Mouse (Mus musculus): ENCODE results near the gene Ccdc142.

The Ccdc142 gene

GRCm38 (mm10) chr6:83138056-83138455, 36.7 kb downstream of the Ccdc142 start:
- no peak for DNase-seq (ENCODE audit: low spot score in 2 of 2)

DNA sequence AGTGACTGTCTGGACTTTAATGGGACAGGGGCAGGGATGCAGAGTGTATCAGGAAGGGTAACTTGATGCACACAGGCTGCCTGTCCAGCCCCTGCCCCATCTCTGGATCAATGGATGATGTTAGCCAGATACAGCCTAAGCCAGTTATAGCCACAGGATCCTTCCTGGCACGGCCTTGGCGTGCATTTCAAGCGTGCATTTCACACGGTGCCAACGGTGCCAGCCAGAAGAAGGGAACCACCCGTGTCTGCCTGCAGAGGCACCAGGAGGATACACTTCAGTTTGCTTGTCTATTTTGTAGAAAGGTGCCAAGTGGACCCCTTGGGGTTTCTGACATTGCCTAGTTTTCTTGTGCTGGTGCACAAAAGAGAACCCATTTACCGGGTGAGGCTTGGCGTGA, 38.6 kb downstream of the Ccdc142 start:
- DNase-seq (ENCODE audit: low spot score in 2 of 2), result no peak

- DNase-seq (ENCODE audit: low spot score in 2 of 2), result no peak
Measured at GRCm38 (mm10) chr6:83141636-83142035, 40.2 kb downstream of the Ccdc142 start.

DNA sequence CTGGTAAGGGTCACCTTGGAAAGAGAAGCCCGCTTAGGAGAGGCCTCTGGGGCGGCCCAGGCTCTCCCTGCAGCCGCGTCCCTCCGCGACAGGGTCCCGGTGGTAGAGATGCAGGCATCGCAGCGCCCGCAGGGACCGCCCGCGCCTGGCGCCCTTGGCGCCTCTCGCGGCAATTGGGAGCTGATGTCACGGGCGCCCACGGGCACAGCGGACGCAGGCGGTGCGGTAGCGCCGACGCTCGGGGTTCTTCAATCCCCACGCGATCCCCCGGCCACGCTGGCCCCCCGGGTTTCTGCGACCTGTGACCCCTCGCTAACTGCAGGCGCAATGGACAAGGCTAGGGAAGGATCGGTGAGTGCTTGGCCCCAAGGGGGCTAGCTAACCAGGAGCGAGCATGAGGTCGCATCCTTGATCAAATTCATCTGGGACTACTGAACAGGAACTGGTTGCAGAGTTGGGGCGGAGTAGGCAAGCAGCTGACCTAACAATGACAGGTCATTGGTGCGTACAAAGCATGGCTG, 40.9 kb downstream of the Ccdc142 start:
- DNase-seq (ENCODE audit: low spot score in 2 of 2), result peak in 1 of 2 experiments; percentile 40

GRCm38 (mm10) chr6:83142886-83143285, 41.5 kb downstream of the Ccdc142 start:
- DNase-seq (ENCODE audit: low spot score in 2 of 2), result no peak

DNA sequence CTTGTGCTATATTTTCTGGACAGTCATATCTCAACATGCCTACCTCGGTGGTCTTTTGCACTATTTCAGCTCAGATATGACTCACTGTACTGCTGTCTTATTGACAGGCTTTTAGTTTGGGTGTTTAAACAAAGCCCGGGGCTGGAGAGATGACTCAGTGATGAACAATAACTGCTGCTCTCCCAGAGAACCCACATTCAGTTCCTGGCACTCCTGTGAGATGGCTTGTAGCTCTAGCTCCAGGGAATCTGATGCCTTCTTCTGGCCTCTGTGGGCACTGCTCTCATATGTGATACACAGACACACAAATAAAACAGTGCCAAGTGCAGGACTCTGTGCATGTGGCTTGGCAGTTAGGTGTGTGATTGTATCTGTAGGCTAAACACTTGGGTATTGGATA, 43.8 kb downstream of the Ccdc142 start:
- no peak for DNase-seq (ENCODE audit: low spot score in 2 of 2)

DNA sequence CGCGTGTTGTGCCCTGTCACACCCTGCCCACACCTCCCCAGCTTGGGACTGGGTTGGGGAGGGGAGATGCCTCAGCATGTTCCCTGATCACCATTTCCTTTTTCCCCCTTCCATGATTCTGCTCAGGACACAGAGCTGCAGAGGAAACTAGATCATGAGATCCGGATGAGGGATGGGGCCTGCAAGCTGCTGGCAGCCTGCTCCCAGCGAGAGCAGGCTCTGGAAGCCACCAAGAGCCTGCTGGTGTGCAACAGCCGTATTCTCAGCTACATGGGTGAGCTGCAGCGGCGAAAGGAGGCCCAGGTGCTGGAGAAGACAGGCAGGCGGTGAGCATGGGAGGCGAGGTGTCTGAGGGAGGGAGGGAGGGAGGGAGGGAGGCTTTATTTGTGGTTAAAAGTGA, 44.4 kb downstream of the Ccdc142 start:
- DNase-seq (ENCODE audit: low spot score in 2 of 2), result no peak

GRCm38 (mm10) chr6:83147280-83147679, 45.9 kb downstream of the Ccdc142 start:
- no peak for DNase-seq (ENCODE audit: low spot score in 2 of 2)

GRCm38 (mm10) chr6:83151721-83152120, 50.3 kb downstream of the Ccdc142 start:
- no peak for DNase-seq (ENCODE audit: low spot score in 2 of 2)

- no peak for DNase-seq (ENCODE audit: low spot score in 2 of 2)
Measured at GRCm38 (mm10) chr6:83153038-83153437, 51.6 kb downstream of the Ccdc142 start.

DNA sequence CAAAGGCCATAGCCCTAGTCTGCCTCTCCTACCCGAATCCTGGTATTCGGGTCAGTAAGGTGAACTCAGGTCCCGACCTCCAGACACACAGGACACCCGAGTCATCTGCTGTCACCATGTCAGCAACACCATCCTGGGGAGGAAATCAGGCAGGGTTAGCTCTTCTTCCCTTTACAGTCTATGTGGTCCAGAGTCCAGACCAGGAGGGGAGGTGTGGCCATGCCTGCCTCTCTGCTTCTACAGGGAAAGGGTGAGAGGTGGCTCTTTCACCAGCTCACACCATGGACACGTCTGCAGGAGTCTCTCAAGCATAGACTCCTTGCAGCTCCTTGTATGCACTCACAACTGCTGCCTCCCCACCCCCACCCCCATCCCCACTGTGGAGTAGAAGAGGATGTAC, 52.1 kb downstream of the Ccdc142 start:
- no peak for DNase-seq (ENCODE audit: low spot score in 2 of 2)

- DNase-seq (ENCODE audit: low spot score in 2 of 2), result peak in 1 of 2 experiments; percentile 46
Measured at GRCm38 (mm10) chr6:83155552-83156238, 54.3 kb downstream of the Ccdc142 start.

GRCm38 (mm10) chr6:83156259-83156684, 54.9 kb downstream of the Ccdc142 start, which contains the start of the genes Wdr54 and 1700003E16Rik:
Wdr54 (minus strand) TSS chr6:83156397.
1700003E16Rik (plus strand) TSS chr6:83156404.
- peak; percentile 74 to 81 for DNase-seq (ENCODE audit: low spot score in 2 of 2)

Data from frontal cortex, postnatal 10 days (tissue).